Mouse (Mus musculus): Measurements from ENCODE around the gene Gemin8. TPM values are rescaled to one million over a fixed set of nuclear protein-coding genes. Genes with fewer than 3 reads are reported as not detected.

Gene Gemin8
- total RNA-seq (2023), result 1 to 10 TPM; 5.4 to 6.1 TPM

DNA sequence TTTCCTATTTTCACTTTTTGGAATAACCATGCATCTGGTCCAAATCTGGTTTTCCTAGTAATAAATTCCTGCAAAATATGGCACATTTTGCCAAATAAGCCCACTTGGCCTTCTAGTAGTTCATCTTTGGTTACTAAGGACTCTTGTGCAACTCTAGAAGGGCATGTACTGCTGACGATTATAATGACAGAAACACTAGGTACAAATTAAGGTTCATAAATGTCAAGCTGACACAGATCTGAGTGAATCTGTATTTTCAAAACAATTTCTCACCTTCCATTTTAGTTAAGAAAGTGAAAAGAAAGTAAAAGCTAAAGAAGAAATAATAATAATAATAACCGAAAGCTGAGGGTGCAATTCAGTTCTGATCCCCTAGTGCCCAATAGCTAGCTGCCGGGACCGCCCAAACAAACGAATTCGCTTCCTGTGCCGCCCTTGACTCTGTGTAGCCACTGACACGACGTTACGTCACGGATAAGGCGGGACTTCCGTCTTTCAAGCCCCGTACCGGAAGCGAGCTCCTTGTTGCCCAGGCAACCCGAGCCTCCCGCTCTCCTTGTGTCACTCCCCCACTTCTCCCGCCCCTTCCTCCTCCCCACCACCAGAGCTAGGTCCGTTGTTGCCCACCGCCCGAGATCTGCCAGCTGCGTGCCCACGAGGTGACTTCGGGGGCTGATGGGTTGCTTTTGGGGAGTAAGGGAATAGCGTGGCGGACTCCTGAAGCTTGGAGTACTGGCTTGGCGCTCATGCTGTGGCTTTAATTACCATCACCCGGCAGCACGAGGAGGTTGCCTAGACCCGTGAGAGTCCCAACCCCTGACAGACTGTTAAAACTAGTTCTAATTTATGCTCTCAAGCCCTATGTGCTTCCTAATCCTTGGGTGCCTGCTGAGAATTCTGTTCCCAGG lies at the start of gene Gemin8:
Gene Gemin8 (plus strand): TSS at position 563 of the 908 bp plus-strand sequence.

DNA sequence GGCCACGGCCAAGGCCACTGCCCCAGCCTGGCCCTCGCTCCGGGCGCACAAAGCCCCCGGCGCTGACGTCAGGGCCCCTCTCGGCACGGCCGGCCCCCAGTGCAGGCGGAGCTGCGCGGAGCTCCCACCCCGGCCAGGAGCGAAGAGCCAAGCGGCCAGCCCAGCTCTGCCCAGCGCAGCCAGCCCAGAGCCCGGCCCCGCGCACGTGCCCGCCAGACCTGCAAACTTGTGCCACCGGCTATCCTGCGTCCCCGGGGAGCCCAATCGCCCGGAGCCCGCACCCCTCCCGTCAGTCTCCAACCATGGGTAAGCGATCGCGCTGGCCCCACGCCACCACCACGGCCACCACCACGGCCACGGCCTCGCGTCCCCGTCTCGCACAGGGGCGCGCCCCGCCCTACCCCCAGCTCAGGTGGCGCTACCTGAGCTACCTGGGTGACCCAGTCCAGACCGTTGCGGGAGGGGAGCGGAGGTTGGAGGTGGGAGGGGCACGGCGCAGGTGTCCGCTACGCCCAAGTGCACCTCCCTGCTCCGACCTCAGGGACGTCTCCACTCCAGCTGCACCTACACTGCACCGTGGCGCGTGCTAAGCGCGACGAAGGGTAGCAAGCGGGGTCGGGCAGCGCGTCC lies 68.7 kb downstream of the Gemin8 start, which contains the start of gene Gpm6b:
Gene Gpm6b (plus strand): TSS at position 81 of the 630 bp plus-strand sequence.

Other genes with a start within 250 kb of the Gemin8 start
- gene Gpm6b, start 68.5 kb downstream of the Gemin8 start, total RNA-seq (2023), result 1 to 10 TPM; 2.9 to 3.5 TPM

Data from T-cell, adult 66 days (primary cell).